Mouse (Mus musculus) hindbrain, embryonic 16.5 days (tissue): Measurements from ENCODE around the gene Srgap2. TPM values are rescaled to one million over a fixed set of nuclear protein-coding genes. Genes with fewer than 3 reads are reported as not detected.

Source experiments
- ATAC-seq: fragments of 200-750 bp; cut with Nextera tagmentation; 2 replicates; pipeline ENCODE4 v1.8.0; 2017; ENCODE audit warnings: moderate TSS enrichment, moderate library complexity
- H3K27ac ChIP-seq: fragments of 300-500 bp; sonication (generic); 2 replicates; pipeline ENCODE4 v1.5.1; 2014; ENCODE audit warnings: low read depth, mild to moderate bottlenecking, control low read depth, low read length, moderate library complexity
- H3K27me3 ChIP-seq: fragments of 300-500 bp; sonication (generic); replicated peaks from 2 replicates; pipeline ENCODE4 v1.6.1; 2014; ENCODE audit warnings: low read length; ENCODE audit not compliant: control insufficient read depth, insufficient read depth
- H3K36me3 ChIP-seq: fragments of 300-500 bp; sonication (generic); 2 replicates; pipeline ENCODE4 v1.6.1; 2014; ENCODE audit warnings: mild to moderate bottlenecking, low read length, moderate library complexity, mixed read lengths; ENCODE audit not compliant: control insufficient read depth, insufficient read depth
- H3K4me1 ChIP-seq: fragments of 300-500 bp; sonication (generic); 2 replicates; pipeline ENCODE4 v1.6.1; 2014; ENCODE audit warnings: low read depth, low read length; ENCODE audit not compliant: control insufficient read depth, insufficient read depth
- H3K4me2 ChIP-seq: fragments of 300-500 bp; sonication (generic); 2 replicates; pipeline ENCODE4 v1.6.1; 2014; ENCODE audit warnings: mild to moderate bottlenecking, low read length, control low read depth, moderate library complexity
- H3K4me3 ChIP-seq: fragments of 300-500 bp; sonication (generic); 2 replicates; pipeline ENCODE4 v1.5.1; 2014; ENCODE audit warnings: mild to moderate bottlenecking, low read length, control low read depth, moderate library complexity
- H3K9ac ChIP-seq: fragments of 300-500 bp; sonication (generic); 2 replicates; pipeline ENCODE4 v1.6.1; 2014; ENCODE audit warnings: low read depth, mild to moderate bottlenecking, control low read depth, low read length, moderate library complexity
- H3K9me3 ChIP-seq: fragments of 300-500 bp; sonication (generic); 2 replicates; pipeline ENCODE4 v1.6.1; 2014; ENCODE audit warnings: mild to moderate bottlenecking, low read length, moderate library complexity; ENCODE audit not compliant: control insufficient read depth
- WGBS: fragments of 180-500 bp; shearing (Covaris S2); extraction: QIAGEN DNeasy Blood & Tissue Kit; methylation state at CpG from one replicate; pipeline ENCODE4 v1.1.7; 2014; 5-methylcytosine and 5-hydroxymethylcytosine counted together
- polyA plus RNA-seq: library from polyadenylated mRNA; unstranded; fragments of >200 nt; fragmentation: Nextera tagmentation; extraction: Ambion mirVana; gene quantifications from 2 replicates; pipeline ENCODE4 v1.2.1, GENCODE M21; 2015

Gene Srgap2
- polyA plus RNA-seq, 1 experiment from 2014 or later: 24.6 TPM

- H3K9me3 ChIP-seq: no peaks in the 10 kb centered on the region
- H3K4me1 ChIP-seq: peaks cover 9% of the 10 kb centered on the region
- H3K4me3 ChIP-seq: peak overlapping the region; percentile 85
- H3K36me3 ChIP-seq: no peaks in the 10 kb centered on the region
- H3K27me3 ChIP-seq: no peaks in the 10 kb centered on the region
- no peak for ATAC-seq
- H3K27ac ChIP-seq: no peak overlapping the region
- under 1% methylated on average over 9 of the region's 9 CpGs for WGBS
- peak overlapping the region; percentile 70; the same call in 1 of the 2 replicates for H3K9ac ChIP-seq
- H3K4me2 ChIP-seq: peak overlapping the region; percentile 100
These were observed 1.5 kb upstream of the Srgap2 start for GRCm38 (mm10) chr1:131528561-131529166.

GRCm38 (mm10) chr1:131528081-131528507, 942 bp upstream of the Srgap2 start:
- peak overlapping the region; percentile 100 for H3K4me2 ChIP-seq
- peak overlapping the region; percentile 70 for H3K9ac ChIP-seq
- H3K27ac ChIP-seq: peak overlapping the region; percentile 74
- H3K27me3 ChIP-seq: no peaks in the 10 kb centered on the region
- WGBS: under 1% methylated on average over 34 of the region's 34 CpGs
- no peaks in the 10 kb centered on the region for H3K36me3 ChIP-seq
- no peaks in the 10 kb centered on the region for H3K9me3 ChIP-seq
- peak overlapping the region; percentile 85 for H3K4me3 ChIP-seq
- ATAC-seq: no peak
- H3K4me1 ChIP-seq: peaks cover 9% of the 10 kb centered on the region

GRCm38 (mm10) chr1:131526371-131527270, 531 bp downstream of the Srgap2 start:
- Histone ChIP-seq H3K9ac (peak overlapping the region; percentile 88), H3K4me2 (peak overlapping the region; percentile 68), H3K4me3 (peak overlapping the region; percentile 86), H3K9me3 (no peaks in the 10 kb centered on the region), H3K27ac (peak overlapping the region; percentile 92), H3K4me1 (peaks cover 21% of the 10 kb centered on the region), H3K27me3 (no peaks in the 10 kb centered on the region), H3K36me3 (no peaks in the 10 kb centered on the region)
- peak; percentile 19 for ATAC-seq
- WGBS: under 1% methylated on average over 73 of the region's 81 CpGs

- Histone ChIP-seq H3K4me1 (peaks cover 27% of the 10 kb centered on the region), H3K4me3 (peak overlapping the region; percentile 86), H3K4me2 (peak overlapping the region; percentile 68), H3K36me3 (no peaks in the 10 kb centered on the region), H3K9me3 (no peaks in the 10 kb centered on the region), H3K27ac (peak overlapping the region; percentile 92), H3K27me3 (no peaks in the 10 kb centered on the region), H3K9ac (peak overlapping the region; percentile 88)
- WGBS: under 1% methylated on average over 30 of the region's 41 CpGs
- no peak for ATAC-seq
These were observed 1.4 kb downstream of the Srgap2 start for GRCm38 (mm10) chr1:131525586-131526271.

- Histone ChIP-seq H3K9ac (peak overlapping the region; percentile 88), H3K4me2 (peak overlapping the region; percentile 68), H3K27ac (peak overlapping the region; percentile 92), H3K9me3 (no peaks in the 10 kb centered on the region), H3K4me3 (peak overlapping the region; percentile 86), H3K36me3 (no peaks in the 10 kb centered on the region), H3K4me1 (peaks cover 28% of the 10 kb centered on the region), H3K27me3 (no peaks in the 10 kb centered on the region)
- ATAC-seq: no peak
- under 1% methylated on average over 26 of the region's 26 CpGs for WGBS
These were observed 2.0 kb downstream of the Srgap2 start for GRCm38 (mm10) chr1:131525101-131525585.

- H3K27ac ChIP-seq: peak overlapping the region; percentile 92; the same call in 1 of the 2 replicates
These were observed 3.4 kb downstream of the Srgap2 start for GRCm38 (mm10) chr1:131523794-131524193.

GRCm38 (mm10) chr1:131516588-131516987, 10.6 kb downstream of the Srgap2 start:
- Histone ChIP-seq H3K36me3 (no peaks in the 10 kb centered on the region), H3K4me2 (no peak overlapping the region), H3K27ac (no peak overlapping the region), H3K9ac (no peak overlapping the region), H3K4me3 (no peak overlapping the region), H3K4me1 (peaks cover 14% of the 10 kb centered on the region), H3K27me3 (no peaks in the 10 kb centered on the region), H3K9me3 (no peaks in the 10 kb centered on the region)
- WGBS: 97% methylated on average over 3 of the region's 3 CpGs
- ATAC-seq: no peak

More at GRCm38 (mm10) chr1:131523794-131524193, 3.4 kb downstream of the Srgap2 start:
- Histone ChIP-seq H3K4me2 (peak overlapping the region; percentile 68), H3K4me1 (peaks cover 28% of the 10 kb centered on the region), H3K36me3 (no peaks in the 10 kb centered on the region), H3K9ac (peak overlapping the region; percentile 88), H3K27me3 (no peaks in the 10 kb centered on the region), H3K9me3 (no peaks in the 10 kb centered on the region), H3K4me3 (peak overlapping the region; percentile 86)
- WGBS: 28% methylated on average over 3 of the region's 3 CpGs
- no peak for ATAC-seq

GRCm38 (mm10) chr1:131514197-131514596, 13.0 kb downstream of the Srgap2 start:
- no peak overlapping the region for H3K9ac ChIP-seq
- no peak for ATAC-seq
- H3K27me3 ChIP-seq: no peaks in the 10 kb centered on the region
- no peaks in the 10 kb centered on the region for H3K36me3 ChIP-seq
- H3K27ac ChIP-seq: no peak overlapping the region
- peaks cover 6% of the 10 kb centered on the region; the same call in 1 of the 2 replicates for H3K4me1 ChIP-seq
- H3K4me3 ChIP-seq: no peak overlapping the region
- no peak overlapping the region for H3K4me2 ChIP-seq
- H3K9me3 ChIP-seq: no peaks in the 10 kb centered on the region
- WGBS: 83% methylated on average over 1 of the region's 1 CpGs
